Mouse (Mus musculus) mouse trophoblast stem cell (cell line): ENCODE results near the gene Olfr714.
"Not testable (repeated sequence)": the region's sequence is repeated elsewhere in the genome, so short reads cannot be mapped to it uniquely, and the experiment has no call there.

Experiments
- in situ Hi-C, 2 experiments: fragments of 300-500 bp; cut with MseI, MboI; formaldehyde crosslinking; loops; 2 replicates in 1 of 2; 3 replicates in 1 of 2; pipeline ENCODE4 v1.15.1; 2025

Olfr714 gene

GRCm38 (mm10) chr7:107070681-107071080, at the start of gene Olfr714:
Gene Olfr714, plus strand, starts transcription at chr7:107070981.
- in situ Hi-C loops = no loop called here

DNA sequence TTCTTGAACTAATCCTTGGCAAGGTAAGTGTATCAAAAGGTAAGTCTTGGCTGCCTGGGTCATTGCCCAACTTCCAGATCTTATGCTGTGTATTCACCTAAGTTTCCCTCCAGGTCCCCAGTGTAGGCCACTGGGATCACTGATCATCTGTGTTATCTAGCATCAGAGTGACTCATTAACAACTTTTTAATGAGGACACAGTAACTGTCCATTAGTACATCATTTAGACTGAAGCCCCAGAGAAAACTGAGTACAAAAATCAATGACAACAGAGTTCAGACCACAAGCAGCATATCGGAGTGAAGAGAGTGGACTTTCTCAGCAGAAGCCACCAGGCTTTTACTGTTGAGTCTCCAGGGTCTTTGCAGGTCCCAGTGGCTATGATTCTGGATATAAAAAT, 39.9 kb upstream of the Olfr714 start, which contains the start of gene Olfr713:
TSS of gene Olfr713 (plus strand) at position 301 of the 400 bp plus-strand sequence.
- in situ Hi-C loops = loop anchor here in 1 of 2 experiments (25.0 kb wide), 2 partner anchors 794 to 1219 kb away; partner anchors contain the start of gene Mrpl17

- in situ Hi-C loops = loop anchor here in 1 of 2 experiments (25.0 kb wide), 2 partner anchors 803 to 1228 kb away; partner anchors contain the start of gene Mrpl17
These were observed 30.7 kb upstream of the Olfr714 start for GRCm38 (mm10) chr7:107039934-107040563.

GRCm38 (mm10) chr7:107043136-107043535, 27.6 kb upstream of the Olfr714 start:
- in situ Hi-C loops = loop anchor here in 1 of 2 experiments (25.0 kb wide), 2 partner anchors 806 to 1231 kb away; partner anchors contain the start of gene Mrpl17

DNA sequence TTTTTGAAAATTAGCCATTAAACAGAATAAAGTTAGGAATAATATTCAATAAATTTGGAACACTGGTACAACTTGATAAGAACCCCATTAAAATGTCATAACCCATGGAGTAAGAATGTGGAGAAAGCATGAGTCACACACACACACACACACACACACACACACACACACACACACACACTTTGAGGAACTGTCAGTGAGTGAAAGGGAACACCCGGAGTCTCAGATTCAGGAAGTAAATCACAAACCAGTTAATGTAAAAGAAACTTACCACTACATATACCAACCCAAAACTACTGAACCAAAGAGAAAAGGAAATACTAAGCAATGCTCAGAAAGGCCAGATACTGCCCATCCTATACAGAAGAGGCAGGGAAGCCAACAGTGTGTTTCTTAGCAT, 26.4 kb upstream of the Olfr714 start:
- in situ Hi-C loops = loop anchor here in 1 of 2 experiments (25.0 kb wide), 2 partner anchors 807 to 1232 kb away; partner anchors contain the start of gene Mrpl17

DNA sequence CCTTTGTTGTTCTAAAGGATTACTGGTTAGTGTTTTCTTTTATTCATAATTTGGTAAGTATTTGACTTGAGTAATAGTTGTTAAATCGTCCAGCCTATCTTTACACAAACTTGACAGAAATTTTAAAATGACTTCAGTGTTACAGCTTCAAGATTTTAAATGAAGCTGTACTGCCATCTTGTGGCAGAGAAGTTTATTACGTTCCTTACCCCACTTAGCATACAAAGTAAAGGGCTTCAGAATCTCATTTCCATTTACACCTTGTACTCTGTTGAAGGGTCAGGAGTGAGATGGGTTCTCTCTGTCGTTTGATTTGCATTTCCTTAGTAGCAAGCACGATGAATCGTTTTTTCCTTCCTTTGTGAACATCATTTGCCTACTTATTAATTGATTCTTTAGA, 24.9 kb upstream of the Olfr714 start:
- in situ Hi-C loops = loop anchor here in 1 of 2 experiments (25.0 kb wide), 2 partner anchors 809 to 1234 kb away; partner anchors contain the start of gene Mrpl17

DNA sequence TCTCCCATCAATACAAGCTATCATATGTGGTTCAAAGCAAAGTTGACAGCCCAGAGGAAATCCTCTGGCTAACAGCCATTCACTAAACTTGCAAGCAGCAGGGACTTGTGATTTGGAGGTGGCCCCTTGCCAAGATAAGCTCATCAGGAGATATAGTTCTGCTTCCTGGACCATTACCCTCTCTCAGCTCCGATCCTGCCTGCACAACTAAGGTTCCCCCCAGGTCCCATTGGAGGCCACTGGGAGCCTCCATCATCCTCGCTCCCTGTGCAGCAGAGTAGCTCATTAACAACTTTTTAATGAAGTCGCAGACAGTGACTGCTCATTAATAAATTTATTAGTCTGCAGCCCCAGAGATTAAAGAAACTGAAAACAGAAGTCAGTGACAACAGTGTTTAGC, 23.2 kb upstream of the Olfr714 start:
- in situ Hi-C loops = loop anchor here in 1 of 2 experiments (25.0 kb wide), 2 partner anchors 810 to 1235 kb away; partner anchors contain the start of gene Mrpl17

- in situ Hi-C loops = no loop called here
These were observed 22.1 kb downstream of the Olfr714 start, which contains the start of gene Olfr17 for GRCm38 (mm10) chr7:107092920-107093319. Gene Olfr17, plus strand, starts transcription at chr7:107093220.

- in situ Hi-C loops = not testable (repeated sequence)
These were observed 39.5 kb downstream of the Olfr714 start, which contains the start of gene Olfr715b for GRCm38 (mm10) chr7:107110269-107110668. Gene Olfr715b, minus strand, starts transcription at chr7:107110369.
